Mouse (Mus musculus) left cerebral cortex, adult 11 months (tissue): ENCODE results near the gene Slc44a1.

Source experiments
- DNase-seq: peaks from one replicate; pipeline ENCODE4 v3.0.0; 2022; ENCODE audit warnings: low spot score

Slc44a1 gene

DNA sequence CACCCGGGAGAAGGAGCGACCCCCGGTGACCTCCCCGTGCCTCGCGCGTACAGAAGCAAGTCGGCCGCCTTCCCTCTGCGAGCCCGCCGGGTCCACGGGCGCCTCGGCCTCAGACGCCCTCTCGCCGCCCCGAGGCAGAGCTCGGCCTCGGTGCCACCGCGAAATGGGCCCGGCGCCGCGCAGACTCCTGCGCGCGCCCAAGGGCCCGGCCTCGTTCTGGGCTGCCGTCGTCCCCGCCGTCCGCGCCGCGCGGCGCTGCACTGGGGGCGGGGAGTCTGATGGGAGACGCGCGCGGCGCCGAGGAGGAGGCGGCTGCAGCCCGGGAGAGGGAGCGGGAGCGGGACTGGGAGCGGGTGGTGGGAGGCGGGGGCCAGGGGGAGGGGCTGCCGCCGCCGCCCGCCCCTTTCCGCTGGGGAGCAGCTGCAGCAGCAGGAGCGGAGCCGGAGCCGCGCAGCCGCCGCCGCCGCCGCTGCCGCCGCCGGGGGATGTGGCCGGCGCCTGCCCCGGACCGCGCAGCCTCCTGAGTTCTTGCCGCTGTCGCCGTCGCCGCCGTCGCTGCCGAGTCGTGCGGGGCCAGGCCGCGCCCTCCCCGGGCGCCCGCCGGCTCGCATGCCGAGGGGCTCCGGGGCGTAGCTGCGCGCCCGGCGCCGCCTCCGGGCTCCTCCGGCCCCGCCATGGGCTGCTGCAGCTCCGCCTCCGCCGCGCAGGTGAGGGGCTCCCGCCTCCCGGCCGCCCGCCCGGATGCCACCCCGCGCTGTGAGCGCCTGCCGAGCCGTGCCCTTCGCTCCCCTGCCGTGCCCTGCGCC lies at the start of gene Slc44a1:
TSS of gene Slc44a1 (plus strand) at position 404 of the 806 bp plus-strand sequence.
- DNase-seq: peak; percentile 71

DNA sequence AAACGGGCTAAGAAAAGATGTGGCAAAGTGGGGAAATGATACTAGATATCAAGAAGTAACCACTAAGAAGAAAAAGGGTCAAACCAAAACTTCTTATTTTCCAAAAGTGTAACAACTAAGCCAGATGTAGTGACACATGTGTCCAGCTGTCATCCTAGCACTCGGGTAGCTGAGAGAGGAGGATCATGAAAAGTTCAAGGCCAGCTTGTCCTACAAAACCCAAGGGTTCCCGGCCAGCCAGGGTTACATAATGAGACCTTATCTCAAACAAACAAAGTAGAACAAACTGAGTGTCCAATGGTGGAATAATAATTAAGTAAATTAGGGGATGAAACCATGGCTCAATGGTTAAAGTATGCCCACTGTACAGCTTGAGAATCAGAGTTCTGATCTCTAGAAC lies 45.2 kb upstream of the Slc44a1 start:
- DNase-seq: no peak

DNA sequence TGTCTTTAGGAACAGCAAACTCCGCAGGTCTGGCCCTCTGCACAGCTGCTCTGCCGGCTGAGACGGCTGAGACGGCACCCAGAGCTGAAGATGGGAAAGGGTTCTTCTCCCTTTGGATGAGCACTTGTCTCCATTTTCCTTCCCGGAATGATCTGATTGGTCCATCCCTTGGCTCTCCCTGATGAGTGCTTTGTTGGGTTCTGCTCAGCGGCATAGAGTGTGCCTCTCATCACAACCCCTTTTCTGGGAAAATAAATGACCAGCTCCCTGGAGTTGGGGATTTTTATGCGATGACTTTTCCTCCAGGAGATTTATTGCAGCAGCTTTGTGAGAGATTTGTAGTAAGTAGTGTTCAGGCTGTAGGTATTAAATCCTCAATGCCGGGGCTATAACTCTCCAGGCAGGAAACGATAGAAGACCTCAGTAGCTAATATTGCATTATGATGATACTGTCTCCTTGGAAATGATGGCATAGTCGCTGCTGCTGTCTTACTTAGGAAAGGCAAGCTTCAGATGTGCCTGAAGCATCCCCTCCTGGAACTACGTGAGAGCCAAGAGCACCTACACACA lies 43.5 kb upstream of the Slc44a1 start:
- no peak for DNase-seq

DNA sequence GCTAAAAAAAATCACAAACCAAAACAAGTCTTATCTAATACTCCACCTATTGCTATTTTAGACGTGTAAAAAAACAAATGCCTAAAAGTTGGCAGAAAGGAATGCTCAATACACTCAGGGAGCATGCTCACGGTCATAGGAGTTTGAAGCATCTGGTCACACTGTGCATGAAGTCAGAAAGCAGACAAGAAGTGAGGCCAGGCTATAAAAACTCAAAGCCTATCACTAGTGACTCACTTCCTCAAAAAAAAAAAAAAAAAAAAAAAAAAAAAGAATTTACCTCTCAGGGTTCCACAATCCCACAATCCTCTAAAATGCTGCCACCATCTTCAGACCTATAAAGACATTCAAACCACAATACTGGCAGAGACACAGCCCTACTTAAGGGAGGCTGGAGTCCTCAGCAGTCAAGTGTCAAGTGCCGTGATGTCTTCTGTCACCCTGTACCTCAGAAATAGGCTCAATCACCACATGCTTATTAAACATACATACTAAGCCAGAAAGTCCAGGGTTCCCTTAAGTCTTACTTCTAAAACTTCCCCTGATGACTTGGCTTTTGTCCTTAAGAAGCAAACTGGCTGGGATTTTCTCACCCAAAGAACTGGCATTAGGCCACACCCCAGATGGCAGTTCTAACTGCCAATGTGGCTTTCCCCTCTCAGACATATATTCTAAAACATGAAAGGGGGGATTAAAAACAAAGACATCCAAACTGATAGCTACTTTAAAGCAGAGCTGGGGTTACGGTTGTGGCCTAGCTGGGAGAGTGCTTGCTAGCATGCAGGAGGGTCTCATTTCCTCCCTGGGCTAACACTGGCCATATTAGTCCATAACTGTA lies 42.7 kb upstream of the Slc44a1 start:
- no peak for DNase-seq

DNA sequence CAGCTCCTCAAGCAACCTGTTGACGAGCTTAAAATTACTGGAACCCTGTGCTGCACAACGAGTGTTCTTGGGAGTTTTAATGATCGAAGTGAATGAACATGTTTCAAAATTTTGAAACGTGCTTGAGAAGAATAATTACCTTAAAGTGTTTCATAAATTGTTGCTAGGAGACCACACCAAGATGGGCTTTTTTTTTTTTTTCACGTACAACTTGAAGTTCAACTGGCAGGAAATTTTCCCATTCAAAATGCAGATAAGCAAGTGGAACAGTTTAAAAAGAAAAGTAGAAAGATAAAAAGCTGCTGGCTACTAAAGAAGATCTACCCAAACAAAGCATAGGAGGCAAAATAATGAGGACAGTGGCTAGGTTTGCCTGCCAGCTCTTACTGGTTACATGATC lies 41.7 kb upstream of the Slc44a1 start:
- no peak for DNase-seq

DNA sequence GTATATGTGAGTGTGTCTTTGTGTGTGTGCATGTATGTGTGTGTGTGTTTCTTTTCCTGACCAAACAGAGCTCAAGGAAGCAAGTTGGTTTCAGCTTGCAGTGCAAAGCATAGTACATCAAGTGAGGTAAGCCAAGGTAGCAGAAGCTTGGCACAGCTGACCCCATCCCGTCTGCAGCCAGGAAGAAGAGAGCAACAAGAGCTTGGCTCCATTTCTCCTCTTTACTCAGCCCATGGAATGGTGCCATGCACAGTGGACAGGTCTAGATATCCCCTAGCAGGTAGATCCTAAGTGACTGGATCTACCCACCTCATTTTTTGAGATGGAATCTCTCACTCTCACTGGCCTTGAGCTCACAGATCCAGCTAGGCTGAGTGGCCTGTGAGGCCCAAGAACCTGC lies 40.8 kb upstream of the Slc44a1 start:
- DNase-seq: no peak

DNA sequence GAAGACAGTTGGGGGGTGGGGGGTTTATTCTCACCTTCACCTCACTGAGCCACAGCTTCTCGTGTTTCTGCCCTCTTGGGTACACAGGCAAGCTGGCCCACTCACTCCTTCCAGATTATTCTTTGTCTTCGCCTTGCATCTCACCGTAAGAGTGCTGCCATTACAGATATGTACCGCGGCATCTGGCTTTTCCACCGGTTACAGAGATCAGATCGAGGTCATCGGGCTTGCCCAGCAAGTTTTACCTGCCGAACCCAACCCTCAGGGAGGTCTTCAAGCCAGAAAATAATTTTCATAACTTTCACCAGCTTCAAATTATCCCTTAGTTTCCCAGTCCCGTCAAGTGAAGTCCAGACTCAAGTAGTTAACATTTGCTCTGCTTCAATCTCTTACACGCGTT lies 36.8 kb upstream of the Slc44a1 start:
- no peak for DNase-seq

DNA sequence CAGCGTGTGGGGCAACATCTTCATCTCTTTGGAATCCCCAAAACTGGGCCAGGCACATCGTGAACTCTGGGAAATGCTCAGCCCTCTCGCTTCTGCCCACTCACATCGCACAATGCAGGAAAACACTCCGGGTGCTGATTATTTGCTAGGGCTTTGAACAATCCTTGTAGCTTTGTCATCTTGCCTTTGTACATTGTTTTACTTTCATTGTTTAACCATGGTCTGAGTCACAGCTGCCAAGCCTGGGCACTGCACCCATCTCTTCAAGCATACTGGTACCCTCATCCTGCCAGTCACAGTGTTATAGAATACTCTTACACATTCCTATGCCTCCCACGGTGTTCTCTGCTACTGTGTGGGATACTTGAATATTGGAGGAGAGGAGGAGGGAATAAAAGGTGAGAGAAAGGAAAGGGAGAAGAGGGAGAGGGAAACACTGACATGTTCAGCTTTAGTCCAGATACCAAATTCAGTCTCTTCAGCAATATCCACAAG lies 35.7 kb upstream of the Slc44a1 start:
- DNase-seq: no peak

DNA sequence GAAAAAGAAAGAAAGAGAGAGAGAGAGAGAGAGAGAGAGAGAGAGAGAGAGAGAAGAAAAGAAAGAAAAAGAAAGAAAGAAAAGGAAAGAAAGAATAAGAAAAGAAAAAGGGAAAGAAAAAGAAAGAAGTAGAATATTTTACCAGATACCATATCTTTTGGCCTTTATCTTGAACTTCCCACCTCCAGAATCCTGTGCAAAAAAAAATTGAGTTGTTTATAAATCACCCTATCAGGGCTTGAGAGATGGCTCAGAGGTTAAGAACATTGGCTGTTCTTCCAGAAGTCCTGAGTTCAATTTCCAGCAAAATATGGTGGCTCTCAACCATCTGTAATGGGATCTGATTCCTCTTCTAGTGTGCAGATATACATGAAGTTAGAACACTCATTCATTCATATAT lies 33.3 kb upstream of the Slc44a1 start:
- DNase-seq: no peak

DNA sequence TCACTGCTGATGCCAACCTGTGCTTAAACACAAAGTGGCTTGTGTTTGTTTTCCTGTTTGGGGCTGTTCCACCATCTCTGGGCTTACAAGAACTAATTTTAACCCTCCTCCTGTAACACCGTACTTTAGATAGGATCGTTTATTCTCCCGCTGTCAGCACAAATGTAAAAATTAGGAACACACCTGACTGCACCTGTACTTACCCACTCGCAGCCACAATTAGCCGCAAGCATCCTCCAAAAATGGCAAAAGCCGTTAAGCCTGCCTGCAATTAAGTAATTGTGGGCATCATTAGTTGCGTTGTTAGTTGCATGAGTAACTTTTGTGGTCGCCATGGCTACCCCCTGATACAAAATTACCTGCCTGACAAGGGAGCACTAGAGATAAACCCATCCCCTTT lies 31.4 kb upstream of the Slc44a1 start:
- no peak for DNase-seq

DNA sequence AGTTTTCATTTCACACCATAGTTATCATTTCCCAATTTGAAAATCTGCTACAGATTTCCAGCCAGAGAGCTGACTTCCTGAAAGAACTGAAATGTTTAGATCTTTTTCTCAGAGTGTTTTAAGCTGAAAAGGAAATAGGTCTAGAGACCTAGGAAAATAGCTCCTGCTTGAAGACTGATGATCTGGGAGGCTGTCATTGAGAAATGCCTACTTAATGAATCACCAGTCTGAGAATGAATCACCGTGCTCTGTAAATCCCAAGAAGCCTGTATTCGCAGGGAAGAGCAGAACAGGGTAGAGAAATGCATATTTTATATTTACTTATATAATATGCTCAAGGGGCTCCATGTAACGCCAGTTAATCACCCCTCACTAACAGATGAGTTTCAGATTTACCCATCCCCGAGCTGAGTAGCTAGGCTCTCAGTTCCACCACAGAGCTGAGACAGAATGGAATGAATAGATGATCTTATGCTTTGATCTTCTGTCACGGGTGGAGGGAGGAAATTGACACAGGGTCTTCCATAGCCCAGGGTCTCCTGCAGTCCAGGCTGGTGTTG lies 30.6 kb upstream of the Slc44a1 start:
- no peak for DNase-seq

DNA sequence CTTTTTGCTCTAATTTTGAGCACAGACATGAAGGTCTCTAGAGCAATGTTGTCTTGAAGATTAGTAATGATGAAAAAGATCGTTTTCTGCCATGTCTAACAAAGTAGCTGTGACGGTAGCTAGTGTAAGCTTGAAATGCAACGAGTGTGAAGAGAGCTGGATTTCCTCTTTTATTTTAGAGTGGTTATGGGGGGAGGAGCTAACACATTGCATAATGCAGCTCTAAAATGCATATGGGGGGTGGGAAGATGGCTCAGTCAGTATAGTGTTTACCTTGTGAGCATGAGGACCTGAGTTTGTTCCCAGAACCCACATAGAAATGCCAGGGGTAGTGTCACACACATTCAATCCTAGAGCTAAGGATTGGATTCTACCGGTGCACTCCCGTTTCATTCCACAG lies 29.5 kb upstream of the Slc44a1 start:
- no peak for DNase-seq

DNA sequence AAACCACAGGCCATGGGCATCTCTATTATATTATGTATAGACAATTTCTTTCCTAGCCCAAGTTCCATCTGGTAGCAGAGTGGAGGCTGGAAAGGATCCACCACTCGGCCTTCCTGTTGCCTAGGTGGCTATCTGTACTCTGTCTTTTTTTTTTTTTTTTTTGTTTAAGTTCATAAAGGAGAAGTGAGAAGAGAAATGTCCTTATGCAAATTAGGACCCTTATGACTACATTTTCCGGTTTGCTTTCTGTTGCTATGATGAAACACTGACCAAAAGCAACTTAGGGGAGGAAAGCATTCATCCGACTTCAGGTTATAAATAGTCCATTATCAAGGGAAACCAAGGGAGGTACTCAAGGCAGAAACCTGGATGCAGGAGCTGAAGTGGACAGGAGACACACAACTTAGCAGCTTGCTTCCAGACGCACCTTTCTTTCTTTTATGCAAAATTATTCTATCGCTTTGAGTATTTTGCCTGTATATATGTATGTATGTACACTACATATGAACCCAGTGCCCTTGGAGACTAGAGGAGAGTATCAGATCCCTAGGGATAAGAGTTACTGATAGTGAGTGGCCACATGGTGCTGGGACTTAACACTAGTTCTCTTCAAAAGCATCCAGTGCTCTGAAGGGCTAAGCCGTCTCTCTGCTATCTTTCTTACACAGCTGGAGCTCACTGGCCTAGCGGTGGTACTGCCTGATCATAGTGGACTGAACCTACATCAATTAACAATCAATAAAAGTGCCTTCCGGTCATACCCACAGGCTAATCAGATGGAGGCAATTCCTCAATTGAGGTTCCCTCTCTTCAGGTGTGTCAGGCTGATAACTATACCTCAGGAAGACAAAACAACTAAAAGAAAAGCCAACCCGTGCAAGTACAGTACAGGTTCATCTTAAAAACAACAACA lies 28.0 kb upstream of the Slc44a1 start:
- DNase-seq: no peak

DNA sequence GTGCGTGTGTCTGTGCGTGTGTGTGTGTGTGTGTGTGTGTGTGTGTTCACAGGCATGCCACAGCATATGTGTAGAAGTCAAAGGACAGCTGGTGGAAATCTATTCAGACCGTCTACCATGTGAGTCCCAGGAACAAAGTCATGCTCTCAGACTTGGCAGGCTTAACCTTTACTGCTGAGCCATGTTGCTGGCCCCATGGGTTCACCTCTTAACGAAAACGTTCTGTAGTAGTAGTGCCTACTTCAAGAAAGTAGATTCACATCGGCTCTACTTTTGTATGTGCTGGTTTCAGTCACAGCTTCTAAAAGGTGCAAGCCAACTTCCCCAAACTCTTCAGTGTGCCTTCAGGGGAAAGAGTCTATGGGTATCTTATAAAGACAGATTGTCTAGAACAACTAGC lies 27.2 kb upstream of the Slc44a1 start:
- no peak for DNase-seq

DNA sequence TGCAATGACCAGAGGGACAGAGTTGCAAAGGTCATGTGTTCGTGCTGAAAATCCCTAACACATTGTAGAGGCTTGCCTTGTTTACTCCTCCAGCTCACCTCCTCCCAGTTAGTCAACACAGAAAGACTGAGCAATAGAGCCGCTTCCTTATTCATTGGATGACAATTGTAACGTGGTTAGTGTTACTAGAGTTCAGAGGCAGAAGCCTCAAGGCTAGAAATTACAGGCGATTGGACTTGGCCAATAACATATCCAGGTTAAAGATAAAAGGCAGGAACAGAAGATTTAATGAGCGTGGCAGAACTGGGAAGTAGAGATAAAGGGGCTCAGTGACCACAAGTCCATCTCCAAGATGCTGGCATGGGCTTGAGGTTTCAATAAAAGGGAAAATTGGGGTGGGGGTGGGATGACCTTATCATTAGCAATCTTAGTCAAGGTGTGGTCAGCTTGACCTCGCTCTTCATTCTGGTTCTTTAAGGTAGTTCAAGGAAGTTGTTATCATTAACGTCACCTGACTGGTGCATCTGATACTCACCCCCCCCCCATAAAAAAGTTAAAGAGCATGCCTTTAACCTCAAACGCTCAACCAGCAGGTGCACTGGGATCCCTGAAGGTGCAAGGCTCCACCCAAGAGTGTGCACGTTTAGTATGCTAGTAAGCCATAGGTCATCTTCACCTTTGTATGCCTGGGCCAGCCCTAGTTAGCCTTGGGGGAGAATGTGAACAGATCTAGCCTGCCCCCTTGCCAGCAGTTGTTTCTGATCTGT lies 26.0 kb upstream of the Slc44a1 start:
- no peak for DNase-seq

DNA sequence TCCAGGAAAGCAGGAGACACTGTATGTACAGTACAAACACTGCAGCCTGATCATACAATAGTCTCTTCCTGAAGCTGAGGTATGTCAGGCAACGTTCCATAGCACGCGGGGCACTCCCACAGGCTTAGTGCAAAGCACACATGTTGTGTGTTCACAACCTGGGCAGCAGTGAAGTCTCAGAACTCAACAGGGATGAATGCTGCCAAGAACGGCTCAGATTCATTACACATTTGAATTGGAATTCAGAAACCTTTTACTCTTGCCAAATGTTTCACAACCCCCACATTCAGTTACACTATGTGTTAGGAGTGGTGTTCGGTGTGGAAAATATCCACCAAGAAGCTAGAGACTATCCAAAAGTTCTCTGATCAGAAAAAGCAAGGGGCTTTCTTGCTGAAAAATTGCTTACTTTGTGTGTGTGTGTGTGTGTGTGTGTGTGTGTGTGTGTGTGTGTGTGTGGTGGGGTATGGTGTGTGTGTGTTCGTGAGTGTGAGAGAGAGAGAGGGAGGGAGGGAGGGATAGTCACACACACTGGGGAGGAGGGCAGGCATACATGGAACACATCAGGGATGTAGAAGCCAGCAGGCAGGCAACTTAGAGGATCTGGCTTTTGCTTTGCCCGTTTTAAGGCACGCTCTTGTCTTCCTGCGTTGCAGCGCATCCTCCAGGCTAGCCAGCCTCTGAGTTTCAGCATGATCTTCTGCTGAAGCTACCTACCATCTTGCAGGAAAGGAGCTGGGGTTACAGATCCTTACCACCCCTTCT lies 24.2 kb upstream of the Slc44a1 start:
- peak; percentile 34 for DNase-seq

DNA sequence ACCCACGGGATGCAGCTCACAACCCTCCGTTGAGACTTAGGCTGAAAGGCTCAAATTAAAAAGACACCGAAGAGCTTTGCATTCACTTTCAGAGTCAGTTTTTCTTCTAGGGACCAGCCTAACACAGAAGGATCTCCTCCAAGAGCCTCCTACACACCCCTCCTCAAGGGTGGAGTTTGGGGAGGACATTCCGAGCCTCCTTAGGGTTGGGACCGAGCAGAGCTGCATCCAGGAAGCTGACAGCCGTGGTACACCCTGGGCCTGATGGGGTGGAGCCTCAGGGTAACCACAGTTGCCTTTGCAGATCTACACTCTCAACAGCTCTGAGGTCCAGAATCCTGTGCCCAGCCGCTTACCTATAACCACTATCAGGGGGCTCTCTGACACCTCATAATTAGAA lies 23.3 kb upstream of the Slc44a1 start:
- DNase-seq: no peak

DNA sequence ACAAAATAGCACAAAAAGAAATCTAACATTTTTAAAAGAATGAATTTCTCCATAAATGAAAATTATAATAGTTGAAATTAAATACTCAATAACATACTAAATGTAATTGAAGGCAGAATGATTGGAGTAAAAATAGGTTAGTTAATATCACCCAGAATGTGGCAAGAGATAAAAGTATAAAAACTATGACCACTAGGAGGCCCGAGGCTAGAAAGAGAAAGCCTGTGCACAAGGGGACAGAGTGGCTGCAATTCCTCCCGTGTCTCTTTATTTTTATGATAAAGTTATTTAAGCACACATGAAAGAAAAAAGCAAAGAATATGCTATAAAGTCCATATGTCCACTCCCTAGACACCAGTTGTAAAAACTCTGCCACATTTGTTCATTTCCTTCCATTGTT lies 17.4 kb upstream of the Slc44a1 start:
- DNase-seq: no peak

DNA sequence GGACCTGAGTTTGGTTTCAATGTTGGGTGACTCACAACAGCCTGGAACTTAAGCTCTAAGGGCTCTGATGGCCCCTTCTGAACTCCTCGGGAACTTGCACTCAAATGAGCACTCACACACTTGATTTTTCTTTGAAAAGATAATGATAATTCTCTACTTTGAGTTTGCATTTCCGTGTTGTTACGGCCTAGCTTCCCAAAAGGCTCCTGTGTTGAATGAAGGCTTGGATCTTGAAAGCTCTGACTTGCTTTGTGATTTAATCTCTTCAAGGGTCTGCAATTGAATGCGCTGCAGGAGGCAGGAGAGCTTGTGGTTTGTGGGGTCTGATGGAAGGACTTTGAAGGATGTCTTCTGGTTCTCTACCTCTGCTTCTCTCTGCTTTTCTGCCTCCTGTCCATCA lies 13.1 kb upstream of the Slc44a1 start:
- DNase-seq: no peak

DNA sequence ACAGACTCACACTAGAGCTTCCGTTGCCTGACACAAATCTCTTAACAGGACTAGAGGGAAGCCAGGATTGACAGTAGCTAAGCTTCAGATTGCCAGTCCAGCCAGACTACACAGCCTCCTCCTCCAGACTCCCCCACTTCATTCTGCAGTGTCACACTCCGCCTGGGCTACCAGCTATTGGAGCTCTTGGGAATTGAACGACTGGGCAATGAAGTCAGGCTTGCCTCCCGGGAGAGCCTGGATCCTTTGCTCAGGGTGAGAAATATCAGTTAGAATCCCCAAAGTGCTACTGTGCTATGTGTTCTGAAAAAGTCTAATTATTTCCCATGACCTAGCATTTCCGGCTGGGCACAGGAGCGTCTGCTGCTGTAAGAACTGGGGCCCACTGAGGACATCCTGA lies 9.7 kb upstream of the Slc44a1 start:
- no peak for DNase-seq
